Mouse (Mus musculus) testis, adult 2 months (tissue): ENCODE data around the gene Sirt6. TPM values are rescaled to one million over a fixed set of nuclear protein-coding genes. Genes with fewer than 3 reads are reported as not detected.

Experiments used
- H3K27ac ChIP-seq: fragments of 200-500 bp; 2 replicates; pipeline ENCODE4 v1.5.1; 2012; ENCODE audit warnings: low read depth, low read length; ENCODE audit not compliant: control insufficient read depth, insufficient read depth
- H3K27me3 ChIP-seq: fragments of 200-500 bp; 2 replicates; pipeline ENCODE4 v1.6.1; 2012; ENCODE audit warnings: mild to moderate bottlenecking, low read length, moderate library complexity; ENCODE audit not compliant: control insufficient read depth, insufficient read depth
- H3K36me3 ChIP-seq: fragments of 200-500 bp; 2 replicates; pipeline ENCODE4 v1.6.1; 2012; ENCODE audit warnings: mild to moderate bottlenecking, low read length; ENCODE audit not compliant: control insufficient read depth, insufficient read depth
- H3K4me1 ChIP-seq: fragments of 200-500 bp; 2 replicates; pipeline ENCODE4 v1.6.1; 2012; ENCODE audit warnings: low read length; ENCODE audit not compliant: control insufficient read depth, insufficient read depth
- H3K4me3 ChIP-seq: fragments of 200-500 bp; 2 replicates; pipeline ENCODE4 v1.5.1; 2012; ENCODE audit warnings: low read depth, mild to moderate bottlenecking, low read length, moderate library complexity, mixed read lengths; ENCODE audit not compliant: control insufficient read depth
- CTCF ChIP-seq: fragments of 200-500 bp; IDR thresholded peaks from 2 replicates; pipeline ENCODE4 v1.5.1; 2012; ENCODE audit warnings: low read depth, mild to moderate bottlenecking, inconsistent platforms, low read length, moderate library complexity; ENCODE audit not compliant: control insufficient read depth, insufficient read depth, insufficient replicate concordance
- POLR2A ChIP-seq: fragments of 200-500 bp; IDR thresholded peaks from 2 replicates; pipeline ENCODE4 v1.6.1; 2012; ENCODE audit warnings: low read depth, mild to moderate bottlenecking, inconsistent platforms, low read length, moderate library complexity; ENCODE audit not compliant: control insufficient read depth
- polyA plus RNA-seq: library from polyadenylated mRNA; depleted of rRNA; stranded (reverse); fragments of >200 nt; gene quantifications from 2 replicates; pipeline ENCODE4 v1.2.3, GENCODE M21; 2012

The Sirt6 gene
- polyA plus RNA-seq, 1 experiment, result 6.7 TPM

DNA sequence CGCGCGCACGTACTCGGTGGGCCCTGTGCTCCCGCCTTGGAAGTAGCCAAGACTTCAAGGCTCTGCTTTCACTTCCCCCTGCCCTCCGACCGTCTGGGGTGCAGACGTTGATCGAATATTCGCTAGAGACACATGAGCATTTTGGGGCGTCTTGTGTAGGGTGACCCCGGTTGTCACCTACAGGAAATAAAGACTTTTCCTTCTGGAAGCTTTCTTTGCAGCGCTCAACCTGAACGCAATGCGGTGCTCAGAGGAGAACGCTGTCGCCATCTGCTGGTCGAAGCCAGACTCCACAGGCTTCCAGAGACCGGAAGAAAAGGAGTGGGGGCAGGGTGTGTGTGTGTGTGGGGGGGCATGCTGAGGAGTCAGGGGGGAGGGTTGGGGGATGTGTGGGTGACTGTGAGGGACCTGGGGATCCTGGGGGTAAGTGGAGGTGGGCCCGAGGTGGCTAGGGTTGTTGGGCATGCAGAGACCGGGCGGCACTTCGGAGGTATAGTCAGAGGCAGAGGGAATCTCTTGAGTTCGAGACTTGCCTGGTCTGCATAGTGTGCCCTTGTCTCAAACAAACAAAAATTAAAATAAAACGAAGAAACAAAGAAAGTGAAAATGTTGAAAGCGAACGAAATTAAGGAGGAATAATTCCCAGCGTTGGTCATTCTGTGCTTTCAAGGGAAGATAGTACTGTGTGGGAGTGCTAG, 22.5 kb downstream of the Sirt6 start:
- Histone ChIP-seq H3K27me3 (no peaks in the 10 kb centered on the region), H3K27ac (no peak overlapping the region; the same call in 1 of the 2 replicates), H3K36me3 (no peaks in the 10 kb centered on the region), H3K4me1 (peaks cover 26% of the 10 kb centered on the region), H3K4me3 (peak overlapping the region; percentile 98)
- TF ChIP-seq CTCF (peak; percentile 85; the same call in 1 of the 2 replicates), POLR2A (no peak)

DNA sequence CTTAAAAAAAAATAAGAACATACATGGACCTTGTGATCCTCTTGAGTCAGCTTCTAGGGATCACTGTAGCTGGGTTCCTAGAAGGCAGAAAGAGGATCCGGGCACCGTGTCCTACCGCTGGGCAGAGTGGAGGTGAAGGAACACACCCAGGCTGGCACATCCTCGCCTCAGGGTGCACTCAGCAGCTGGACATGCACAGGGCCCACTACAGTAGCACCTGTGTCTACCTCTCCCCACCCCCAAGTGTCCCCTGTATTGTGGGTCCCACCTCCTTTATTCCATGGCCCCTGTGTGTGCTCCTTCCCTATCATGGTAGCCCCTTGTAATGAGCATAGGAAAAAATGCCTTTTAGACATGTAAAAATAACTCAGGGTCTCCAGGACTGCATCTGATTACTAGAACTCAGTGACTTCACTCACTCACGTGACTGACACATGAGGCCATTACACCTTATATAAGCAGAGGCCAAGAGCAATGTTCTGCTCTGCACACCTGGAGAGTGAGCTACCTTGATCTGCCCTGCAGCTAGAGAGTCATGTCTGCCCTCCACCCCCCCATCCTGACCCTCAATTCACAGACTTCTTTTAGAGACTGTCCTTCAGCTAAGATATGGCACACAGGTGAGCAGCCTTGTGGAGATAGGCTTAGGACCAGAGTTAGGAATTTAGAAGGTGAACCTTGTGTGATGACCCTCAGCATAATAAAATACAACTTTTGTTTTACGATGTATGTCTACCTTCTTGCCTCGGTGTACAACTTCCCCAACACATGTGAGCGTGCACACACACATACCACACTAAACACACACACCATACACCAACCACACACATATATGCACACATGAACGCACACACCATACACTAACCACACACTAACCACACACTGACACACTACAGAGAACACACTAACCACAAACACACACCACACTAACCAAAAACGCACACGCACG, 23.3 kb downstream of the Sirt6 start:
- no peaks in the 10 kb centered on the region for H3K27me3 ChIP-seq
- no peak overlapping the region for H3K27ac ChIP-seq
- peak overlapping the region; percentile 20 for H3K4me3 ChIP-seq
- peaks cover 26% of the 10 kb centered on the region for H3K4me1 ChIP-seq
- no peak for TF ChIP-seq CTCF
- no peak for TF ChIP-seq POLR2A
- H3K36me3 ChIP-seq, result no peaks in the 10 kb centered on the region

- H3K27ac ChIP-seq, result no peak overlapping the region
- H3K36me3 ChIP-seq, result no peaks in the 10 kb centered on the region
- no peaks in the 10 kb centered on the region for H3K27me3 ChIP-seq
- peaks cover 26% of the 10 kb centered on the region for H3K4me1 ChIP-seq
- TF ChIP-seq POLR2A, result no peak
- no peak for TF ChIP-seq CTCF
- no peak overlapping the region for H3K4me3 ChIP-seq
Measured at GRCm38 (mm10) chr10:81602741-81603151, 24.9 kb downstream of the Sirt6 start.

DNA sequence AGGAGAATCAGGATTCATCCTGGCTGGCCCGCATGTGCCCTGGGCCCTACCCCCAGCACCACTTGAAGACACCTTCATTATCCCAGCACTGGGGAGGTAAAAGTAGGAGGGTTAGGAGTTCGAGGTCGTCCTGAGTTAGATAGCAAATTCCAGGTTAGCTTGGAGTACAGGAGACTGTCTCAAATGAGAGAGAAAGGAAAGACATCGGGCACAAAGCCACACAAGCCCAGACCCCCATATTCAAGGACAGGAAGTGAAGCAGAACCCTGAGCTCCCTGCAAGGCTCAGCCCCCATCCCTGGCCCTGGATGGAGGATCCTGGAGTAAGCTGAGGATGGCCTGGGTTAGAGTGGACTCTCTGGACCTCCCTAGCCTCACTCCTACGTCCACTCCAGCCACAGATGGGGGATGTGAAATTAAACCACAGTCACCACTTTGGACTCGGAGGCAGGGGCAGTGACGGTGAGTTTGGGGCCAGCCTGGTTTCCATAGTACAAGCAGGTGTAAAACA, 26.1 kb downstream of the Sirt6 start:
- H3K36me3 ChIP-seq, result no peaks in the 10 kb centered on the region
- H3K27me3 ChIP-seq, result no peaks in the 10 kb centered on the region
- H3K4me1 ChIP-seq, result peaks cover 23% of the 10 kb centered on the region
- TF ChIP-seq CTCF (no peak), POLR2A (no peak)
- H3K27ac ChIP-seq, result peak overlapping the region; percentile 73; the same call in 1 of the 2 replicates
- H3K4me3 ChIP-seq, result peak overlapping the region; percentile 70

DNA sequence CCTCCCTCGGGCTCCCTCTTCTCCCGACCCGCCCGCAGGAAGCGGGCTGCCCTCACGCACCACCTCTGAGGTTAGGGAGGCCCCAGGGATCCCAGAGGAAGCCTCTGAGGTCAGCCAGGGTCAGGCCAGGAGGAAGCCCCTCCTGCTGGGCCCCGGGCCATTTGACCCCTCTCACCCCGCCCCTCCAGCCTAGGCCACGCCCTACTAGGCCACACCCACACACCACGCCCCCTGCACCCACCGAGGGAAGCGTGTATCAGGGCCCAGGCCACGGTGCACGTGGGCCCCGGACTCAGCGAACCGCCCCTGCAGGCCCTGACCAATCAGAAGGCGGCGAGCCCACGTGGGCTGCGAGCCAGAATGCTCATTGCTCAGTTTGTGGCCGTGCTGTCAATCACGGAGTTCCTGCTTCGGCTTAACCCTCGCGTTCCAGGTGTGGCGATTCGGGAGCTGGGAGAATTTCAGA, 26.8 kb downstream of the Sirt6 start, which contains the start of gene Tle6:
Gene Tle6 (minus strand): TSS at position 336 of the 466 bp plus-strand sequence.
- H3K36me3 ChIP-seq, result no peaks in the 10 kb centered on the region
- H3K27me3 ChIP-seq, result no peaks in the 10 kb centered on the region
- TF ChIP-seq CTCF (no peak), POLR2A (0 out of 2 replicates have a peak, but pooled peaks have one; percentile 30)
- H3K27ac ChIP-seq, result peak within 1 kb of the TSS; percentile 73
- H3K4me3 ChIP-seq, result peak within 1 kb of the TSS; percentile 70
- peaks cover 21% of the 10 kb centered on the region for H3K4me1 ChIP-seq

DNA sequence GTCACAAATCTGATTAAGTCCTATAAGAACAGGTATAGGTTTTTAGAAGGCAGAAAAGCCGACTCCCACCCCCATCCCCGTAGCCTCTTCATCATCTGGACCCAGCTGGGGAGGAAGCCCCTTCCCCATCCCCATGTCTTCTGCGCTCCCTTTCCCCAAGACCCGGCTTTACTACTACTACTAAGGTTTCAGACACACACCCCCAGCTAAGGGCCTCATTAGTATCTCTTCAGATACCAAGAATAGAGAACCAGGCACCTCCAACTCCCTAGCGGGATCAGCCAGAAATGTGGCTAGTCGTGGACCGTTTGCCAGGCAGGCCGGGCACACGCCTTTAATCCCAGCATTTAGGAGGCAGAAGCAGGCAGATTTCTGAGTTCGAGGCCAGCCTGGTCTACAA, 27.5 kb downstream of the Sirt6 start:
- Histone ChIP-seq H3K27ac (no peak overlapping the region), H3K27me3 (no peaks in the 10 kb centered on the region)

DNA sequence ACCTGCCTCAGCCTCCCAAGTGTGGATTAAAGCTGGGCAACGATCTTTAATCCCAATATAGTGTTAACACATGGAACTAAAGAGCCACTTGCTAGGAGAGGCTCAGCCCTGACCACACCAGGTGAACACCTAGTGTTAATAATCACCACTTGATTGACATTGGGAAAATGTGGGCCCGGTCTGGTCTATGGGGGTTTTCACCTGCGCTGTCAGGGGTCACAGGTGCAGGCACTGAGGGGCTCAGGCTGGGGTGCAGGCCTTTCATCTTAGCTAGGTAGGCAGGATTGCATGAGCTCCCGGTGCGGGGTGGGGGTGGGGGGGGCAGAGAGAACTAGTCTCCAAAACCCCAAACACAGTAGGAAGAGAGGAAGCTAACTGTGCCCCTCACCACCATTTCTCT, 28.0 kb downstream of the Sirt6 start:
- Histone ChIP-seq H3K27ac (no peak overlapping the region), H3K4me3 (no peak overlapping the region), H3K36me3 (no peaks in the 10 kb centered on the region), H3K4me1 (peaks cover 21% of the 10 kb centered on the region), H3K27me3 (no peaks in the 10 kb centered on the region)
- TF ChIP-seq CTCF, result no peak

More for the DNA sequence above, 27.5 kb downstream of the Sirt6 start:
- TF ChIP-seq POLR2A, result no peak
- TF ChIP-seq CTCF, result no peak
- H3K4me3 ChIP-seq, result no peak overlapping the region
- peaks cover 25% of the 10 kb centered on the region for H3K4me1 ChIP-seq
- no peaks in the 10 kb centered on the region for H3K36me3 ChIP-seq
